Mouse (Mus musculus) MEL-GATA-1-ER (cell line): ENCODE measurements at regions not wholly inside any gene's neighbourhood (a gene's known extent, or its start where the extent isn't known, plus 50 kb on each side); places are given as distances from the start of the nearest gene placed in this dataset.

Experiments used
- DNase-seq: peaks from one replicate; pipeline ENCODE4 v3.0.0-alpha.2; 2012; ENCODE audit warnings: low read depth; ENCODE audit errors: extremely low read depth

DNA sequence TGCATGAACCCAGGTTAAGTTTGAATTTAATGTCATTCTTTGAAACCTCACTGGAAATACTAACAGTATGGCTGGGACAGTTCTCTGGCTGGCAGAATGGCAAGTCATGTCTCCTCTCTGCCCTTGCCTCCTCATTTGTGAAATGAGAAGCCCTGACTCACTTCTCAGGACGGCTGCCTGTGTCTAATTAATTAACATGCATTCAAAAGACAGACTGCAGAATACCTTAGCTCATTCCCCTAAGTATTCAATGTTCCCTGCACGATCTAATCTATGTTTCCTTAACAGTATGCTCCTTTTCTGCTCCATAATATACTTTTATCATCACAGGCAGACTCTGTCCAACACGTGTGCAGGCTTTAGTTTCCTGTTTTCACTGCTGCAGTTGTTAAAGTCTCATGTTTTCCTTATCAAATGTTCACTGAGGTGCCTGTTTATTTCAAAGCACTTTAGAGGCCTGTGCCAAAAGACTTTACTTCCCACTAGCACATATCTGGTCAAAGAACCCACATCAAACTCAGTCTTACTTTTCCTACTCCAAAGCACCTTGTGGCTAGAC, 196.7 kb upstream of the Acvr2a start:
- peak; percentile 34 for DNase-seq

DNA sequence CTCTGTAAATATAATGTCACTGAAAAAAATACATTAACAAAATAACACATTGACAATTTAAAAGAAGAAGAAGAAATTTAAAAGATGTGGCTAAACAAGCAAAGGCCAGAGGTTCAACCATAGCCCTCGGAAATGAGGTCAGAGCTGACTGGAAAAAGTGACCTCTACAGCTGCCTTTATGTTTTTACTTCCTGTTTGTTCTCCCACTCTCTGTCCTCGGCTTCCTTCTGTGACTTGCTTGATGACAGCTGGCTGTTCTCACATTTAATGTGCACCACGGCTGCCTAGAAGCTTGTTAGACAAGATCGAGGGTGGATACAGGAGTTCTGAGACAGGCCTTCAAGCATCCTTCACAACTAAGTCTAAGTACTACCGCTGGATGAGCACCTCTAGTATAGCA, 194.9 kb upstream of the Acvr2a start:
- DNase-seq: no peak

DNA sequence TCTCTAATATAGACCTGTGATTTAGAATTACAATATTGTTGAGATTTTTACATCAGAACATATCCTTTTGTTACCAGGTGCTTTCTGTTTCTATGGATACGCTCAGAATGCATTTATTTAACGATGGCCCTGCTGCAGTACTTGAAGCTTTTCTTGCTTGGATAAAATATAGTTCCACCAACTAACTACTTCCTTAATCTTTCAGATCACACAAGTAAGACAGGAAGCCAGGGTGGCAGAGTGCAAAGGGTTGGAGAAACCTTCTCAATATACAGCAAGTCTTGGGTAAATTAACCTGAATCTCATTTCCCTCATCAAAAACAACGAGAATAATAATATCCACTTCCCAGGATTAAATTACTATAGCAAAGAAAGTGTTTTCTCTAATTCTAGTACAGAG, 193.1 kb upstream of the Acvr2a start:
- no peak for DNase-seq

DNA sequence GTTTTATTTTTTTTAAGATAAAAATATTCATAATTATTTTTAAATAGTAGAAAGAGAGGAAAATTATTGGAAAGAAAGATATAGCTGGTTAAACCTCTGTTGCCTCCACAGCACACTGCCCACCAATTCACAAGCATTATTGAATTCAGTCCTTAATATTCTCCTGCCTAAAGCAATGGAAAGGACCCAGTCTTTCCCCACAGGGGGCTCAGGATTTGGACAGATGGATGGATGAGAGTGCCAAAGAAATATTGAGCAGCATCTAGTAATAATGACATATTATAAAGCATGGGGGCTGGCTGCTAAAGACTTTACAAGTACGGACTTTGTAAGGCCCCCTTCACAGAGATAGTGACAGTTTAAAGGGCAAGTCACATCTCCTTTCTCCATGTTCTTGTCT, 191.6 kb upstream of the Acvr2a start:
- DNase-seq: no peak

DNA sequence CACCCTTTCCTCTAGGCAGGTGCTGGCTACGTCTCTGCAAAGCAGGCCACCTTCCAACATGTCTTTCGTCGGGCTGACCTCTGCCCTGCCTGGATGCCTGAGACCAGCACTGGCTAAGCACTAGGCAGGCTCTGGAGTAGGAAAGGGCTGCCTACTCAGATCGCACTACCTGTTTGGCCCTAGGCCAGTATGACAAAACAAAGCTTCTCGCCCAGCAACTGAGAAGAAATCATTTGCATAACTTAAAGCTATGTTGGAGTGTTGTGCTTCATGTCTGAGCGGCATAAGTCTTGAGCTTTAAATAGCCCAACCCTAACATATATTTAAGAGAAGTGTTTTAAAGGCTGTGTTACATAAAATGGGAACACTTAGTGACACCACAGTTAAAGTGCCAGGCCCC, 189.9 kb upstream of the Acvr2a start:
- no peak for DNase-seq

DNA sequence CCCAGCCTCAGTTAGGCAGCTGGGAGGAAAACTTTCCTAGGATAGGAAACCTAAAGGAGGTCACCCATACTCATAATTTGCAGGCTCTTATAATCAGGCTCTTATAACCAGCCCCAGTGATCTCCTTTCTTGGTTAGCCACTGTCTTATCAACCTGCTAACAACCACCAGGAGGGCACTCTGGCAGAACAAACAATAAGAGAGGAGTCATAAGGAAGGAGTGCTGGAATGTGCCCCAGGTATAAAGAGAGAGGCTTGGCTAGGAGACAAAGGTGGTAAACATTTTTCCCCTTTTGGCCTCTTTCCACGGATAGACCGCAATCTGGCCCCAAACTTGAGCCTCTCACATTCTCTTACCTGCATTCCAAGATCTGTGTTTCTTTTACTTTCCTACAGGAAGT, 189.4 kb upstream of the Acvr2a start:
- DNase-seq: no peak

DNA sequence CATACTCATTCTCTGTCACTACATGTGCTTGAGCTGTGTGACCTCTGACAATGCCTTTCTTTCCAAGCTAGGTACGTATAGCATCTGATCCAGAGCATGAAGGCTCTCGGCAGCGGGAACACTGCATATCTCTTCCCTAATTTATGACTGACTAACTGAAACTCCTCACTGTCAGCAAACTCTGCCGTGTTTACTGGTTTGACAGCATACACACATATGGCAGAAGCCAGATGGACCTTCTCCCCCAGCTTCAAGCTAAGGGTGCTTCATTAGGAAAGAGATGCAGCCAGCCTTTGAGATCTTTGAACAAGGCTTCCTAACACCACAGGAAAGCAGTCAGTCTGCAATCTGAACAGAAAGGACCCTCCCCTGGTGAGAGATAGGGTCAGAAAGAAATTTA, 186.9 kb upstream of the Acvr2a start:
- no peak for DNase-seq

DNA sequence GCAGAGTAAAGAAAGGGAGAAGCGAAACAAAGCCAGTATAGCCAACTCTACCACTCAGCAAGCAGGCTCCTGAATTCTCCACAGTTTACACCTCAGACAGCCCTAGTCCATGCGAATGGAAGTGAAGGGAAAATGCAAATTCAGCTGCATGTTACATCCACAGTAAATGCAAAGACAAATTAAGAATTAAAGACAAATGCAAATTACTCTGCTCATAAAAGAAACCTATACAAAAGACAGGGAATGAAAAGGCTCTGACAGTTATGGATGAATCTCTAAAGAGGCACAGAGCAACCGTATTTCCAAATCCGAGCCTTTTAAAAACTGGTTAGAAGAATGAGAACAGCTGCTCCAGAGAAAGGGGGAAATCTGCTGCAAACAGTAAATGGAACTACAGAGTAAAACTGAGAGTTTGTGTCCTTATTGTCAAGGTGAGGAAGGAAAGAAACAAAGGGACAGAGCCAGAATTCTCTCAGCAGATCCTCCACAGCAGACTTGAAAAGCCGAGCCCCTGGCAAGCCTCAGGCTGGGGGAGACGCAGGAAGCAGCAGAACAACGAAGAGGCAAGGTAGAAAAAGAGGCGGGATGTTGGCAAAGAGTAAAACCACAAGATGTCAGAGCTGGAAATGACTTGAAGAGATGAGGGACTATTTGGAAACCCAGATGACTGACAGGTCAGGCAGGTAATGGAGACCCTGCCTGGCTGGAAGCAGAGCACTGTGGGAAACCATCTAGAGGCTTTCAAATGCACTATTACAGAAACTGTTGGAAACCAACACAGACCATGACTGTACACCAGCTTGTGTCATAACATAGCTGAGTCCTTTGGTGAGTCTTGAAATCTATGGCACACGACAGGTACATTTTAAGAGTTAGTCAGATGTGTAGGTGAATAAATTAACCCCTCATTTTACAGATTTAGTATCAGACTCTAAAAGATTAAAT, 184.5 kb upstream of the Acvr2a start:
- DNase-seq: no peak

DNA sequence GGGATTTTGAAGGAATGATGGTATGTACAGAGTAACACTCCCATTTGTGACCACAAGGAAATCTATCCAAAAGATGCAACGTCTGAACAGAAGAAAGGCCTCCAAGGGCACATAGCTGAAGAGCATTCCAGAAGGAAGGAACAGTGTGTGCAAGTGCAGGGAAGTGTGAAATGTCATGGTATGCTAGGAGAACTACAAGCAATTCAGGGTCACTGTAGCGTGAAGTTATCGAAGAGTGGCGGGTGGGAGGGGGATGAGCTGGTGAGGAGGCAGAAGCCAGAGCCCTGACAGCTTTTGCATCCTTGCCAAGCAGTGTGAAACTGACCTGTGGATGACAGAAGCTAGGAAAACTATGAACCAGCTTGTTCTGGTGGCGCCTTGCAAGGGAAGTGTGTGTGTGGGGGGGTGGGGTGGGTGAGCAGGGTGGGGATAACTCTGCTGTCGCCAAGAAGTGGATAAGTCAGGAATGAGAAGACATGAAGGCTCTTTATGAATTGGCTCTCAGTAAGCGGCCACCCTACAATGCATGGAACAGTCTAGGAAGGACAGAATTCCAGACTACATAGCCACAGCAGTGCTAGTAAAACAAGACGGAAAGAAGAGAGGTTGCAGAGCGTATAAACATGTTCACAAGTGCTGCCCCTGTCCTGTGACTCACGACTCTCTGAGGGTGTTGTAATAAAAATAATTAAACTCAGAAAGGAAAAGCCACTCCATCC, 179.3 kb upstream of the Acvr2a start:
- DNase-seq: no peak

DNA sequence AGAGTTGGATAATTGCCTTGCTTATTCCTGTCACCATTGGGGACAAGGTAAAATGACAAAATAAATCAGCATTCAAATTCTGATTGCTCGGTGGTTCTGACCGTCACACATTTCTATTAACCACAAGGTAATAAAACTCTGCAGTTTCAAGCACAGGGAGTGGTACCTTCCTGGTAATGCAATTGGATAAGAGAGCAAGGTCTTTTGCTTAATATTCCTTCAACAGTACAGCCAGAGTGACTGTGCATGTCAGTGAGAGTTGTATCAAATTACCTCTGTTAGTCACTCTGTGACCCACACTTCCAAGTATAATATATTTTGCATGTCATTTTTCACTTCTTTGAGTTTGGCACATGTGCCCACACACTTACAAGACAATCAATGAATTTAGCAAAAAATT, 177.8 kb upstream of the Acvr2a start:
- DNase-seq: no peak

DNA sequence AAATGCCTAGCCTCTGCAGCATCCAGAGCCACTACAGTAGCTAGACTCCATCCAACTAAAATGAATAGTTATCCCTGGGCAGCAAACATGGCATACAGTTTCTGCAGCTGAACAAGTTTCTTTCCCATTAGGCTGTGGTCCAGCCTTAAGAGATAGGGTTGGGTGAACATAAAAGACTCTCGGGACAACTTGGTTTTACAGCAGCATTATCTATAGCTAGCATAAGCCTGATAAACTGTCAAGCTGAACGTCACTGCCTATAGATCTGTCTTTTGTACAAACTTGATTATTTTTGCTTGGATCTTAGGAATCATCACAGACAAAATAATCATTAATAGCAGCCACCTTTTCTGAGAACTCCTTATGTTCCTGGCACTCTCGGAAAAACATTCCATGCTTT, 169.8 kb upstream of the Acvr2a start:
- DNase-seq: no peak

DNA sequence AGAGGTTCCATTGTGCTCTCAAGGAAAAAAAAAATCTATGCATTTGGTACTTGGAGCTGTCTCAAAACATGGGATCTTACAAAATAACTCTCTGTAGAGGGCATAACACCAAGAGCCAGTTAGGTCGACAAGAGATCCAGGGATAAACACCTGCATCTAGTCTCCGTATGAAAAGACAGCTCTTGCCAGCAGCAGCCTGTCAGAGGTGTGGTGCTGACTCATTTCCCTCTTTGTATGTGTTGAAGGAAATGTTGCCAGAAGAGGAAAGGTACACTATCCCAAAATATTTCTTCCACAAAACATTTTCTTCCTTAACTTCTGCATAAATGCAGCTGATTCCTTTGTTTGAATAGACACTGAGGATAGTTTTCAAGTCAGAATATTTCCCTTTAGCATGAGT, 163.6 kb upstream of the Acvr2a start:
- DNase-seq: no peak

DNA sequence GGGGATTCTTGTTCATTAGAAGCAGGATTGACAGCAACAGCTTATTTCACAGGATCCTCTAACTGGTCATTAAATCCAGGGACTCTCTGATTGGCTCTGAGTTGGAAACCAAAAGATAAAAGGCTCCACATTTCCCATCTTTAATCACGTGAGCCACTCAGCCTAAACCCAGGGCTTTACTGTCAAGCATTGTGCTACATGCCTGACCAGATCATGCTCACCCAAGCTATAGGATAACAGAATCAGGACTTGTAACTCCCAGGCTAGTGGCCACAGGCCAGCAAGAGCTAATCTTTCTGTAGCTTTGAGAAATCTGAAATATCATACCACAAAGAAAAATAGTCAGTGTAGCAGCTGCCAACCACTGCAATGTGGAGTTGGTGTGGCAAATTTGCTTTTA, 152.7 kb upstream of the Acvr2a start:
- no peak for DNase-seq

DNA sequence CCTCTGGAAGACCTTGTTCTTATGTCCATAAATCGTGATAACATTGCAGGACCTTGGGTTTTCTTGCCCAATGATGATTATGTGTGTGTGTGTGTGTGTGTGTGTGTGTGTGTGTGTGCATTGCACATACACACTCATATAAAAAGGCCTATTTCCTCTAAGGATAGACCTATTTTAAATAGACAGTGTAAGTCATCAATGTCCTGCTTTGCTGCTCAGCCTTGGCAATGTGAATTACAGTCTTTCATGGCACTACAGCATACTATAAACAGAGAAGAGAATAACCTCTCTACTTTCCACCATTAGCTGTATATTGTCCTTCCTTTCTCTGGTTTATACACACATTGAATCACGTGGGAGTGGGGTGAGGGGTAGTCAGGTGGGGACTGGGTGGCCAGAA, 148.8 kb upstream of the Acvr2a start:
- no peak for DNase-seq

DNA sequence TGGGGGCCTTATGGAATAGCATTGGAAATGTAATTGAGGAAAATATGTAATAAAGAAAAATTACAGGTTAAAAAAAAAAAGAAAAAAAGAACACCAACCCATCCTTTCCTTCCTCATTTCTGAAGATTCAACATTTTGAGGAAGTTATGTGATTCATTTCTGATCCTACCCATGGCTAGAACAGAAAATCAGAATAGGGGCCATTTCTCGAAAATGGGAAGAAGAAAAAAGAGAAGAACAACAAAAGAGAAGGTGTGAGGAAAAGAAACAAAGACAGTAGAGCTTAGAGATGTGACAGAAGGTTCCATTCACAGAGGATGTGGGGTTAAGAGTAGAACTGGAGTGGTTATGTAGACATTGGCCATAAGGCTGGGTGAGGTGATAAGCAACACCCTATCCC, 124.8 kb upstream of the Acvr2a start:
- DNase-seq: peak; percentile 14

DNA sequence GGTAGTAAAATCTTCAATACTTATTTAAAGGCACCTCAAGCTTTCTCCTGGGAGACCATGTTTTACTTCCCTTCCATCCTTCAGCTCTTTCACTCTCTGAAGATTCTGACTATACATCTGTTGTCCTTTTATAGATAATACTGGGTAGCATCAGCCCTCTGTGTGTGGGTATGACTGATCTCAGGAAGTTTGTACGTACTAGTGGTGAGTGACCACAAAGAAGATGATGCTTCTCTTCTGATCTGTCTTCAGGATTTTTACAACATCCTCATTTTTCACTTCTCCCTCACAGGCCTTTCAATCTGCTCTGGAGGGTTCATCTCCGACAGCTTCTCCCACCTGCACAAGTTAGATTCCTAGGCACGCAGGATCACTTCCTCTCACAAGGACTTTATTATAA, 119.4 kb upstream of the Acvr2a start:
- no peak for DNase-seq

DNA sequence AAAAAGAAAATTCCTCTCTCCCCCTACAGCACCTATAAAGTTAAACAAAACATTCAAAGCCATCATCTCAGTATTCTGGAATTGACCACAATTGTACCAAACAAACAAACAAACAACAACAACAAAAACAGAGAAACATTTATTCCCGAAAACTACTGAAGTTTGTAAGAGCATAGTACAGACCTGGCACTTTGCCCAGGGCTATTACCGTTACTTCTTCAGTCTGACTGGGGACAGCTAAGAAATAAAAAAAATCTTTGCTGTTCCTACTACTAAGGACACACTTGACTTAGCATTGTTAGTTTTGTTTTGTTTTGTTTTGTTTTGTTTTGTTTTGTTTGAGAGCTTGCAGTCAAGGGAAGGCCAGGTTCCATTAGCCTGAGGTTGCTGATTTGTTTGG, 113.0 kb upstream of the Acvr2a start:
- DNase-seq: no peak

DNA sequence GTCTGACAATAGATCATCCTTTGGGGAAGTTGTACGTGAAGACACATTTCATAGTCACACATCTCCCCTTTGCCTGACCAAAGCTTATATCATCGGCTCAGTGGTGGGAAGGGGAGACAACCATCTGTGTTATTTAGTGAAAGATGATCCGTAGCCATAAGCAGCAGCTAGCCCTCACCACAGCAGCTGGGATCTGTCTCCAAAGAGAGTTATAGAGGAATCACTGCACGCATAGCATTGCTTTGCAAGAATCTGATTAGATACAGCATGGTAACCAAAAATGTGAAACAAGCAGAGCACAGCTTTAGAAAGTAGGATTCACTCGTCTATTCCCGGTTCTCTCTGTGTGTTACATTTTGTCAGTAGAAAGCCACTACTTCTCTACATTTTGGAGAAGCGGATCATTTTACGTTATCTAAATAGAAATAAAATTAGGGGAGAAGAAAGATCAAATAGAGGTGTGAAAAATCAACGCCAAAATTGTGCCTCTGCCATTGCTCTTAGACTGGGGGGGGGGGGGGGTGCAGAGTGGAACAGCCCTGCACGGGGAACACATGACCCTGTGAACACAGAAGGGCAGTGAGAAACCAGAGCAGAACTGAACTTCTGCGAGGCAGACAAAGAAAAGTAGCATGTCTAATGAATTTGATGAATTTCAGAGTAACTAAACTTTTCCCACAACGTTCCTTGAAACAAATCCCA, 108.7 kb upstream of the Acvr2a start:
- DNase-seq: no peak

DNA sequence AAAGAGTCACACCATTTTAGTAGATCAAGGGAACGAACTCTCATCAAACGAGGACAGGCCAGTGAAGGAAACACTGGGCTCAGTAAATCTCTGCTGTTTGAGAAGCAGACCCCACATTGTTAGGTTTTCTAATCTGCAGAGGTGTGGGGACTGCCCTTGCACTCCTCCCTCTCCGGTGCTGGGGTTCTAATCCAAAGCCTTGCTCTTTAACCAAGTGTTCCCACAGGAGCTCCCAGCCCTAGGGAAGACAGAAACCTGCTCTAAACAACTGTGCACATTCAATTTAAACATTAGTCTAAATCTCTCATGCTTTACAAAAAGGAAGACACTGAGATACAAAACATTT, 108.1 kb upstream of the Acvr2a start:
- no peak for DNase-seq

DNA sequence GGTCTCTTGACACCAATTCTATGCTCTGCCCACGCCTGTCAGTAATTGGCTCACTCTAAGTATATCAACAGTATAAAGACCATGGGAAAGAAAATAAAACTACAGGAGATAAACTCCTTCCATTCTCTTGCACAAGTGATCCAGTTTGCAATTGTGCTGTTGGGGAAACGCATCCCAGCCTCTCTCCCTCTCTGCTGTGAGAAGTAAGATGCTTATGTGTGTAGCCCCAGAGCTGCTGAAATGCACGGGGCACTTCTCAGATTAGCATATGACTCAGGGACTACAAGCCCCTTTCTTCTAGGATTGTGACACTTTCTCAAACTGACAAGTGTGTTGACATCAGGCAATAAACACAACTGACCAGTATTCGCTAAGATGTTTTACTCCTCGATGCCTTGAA, 107.7 kb upstream of the Acvr2a start:
- DNase-seq: no peak

DNA sequence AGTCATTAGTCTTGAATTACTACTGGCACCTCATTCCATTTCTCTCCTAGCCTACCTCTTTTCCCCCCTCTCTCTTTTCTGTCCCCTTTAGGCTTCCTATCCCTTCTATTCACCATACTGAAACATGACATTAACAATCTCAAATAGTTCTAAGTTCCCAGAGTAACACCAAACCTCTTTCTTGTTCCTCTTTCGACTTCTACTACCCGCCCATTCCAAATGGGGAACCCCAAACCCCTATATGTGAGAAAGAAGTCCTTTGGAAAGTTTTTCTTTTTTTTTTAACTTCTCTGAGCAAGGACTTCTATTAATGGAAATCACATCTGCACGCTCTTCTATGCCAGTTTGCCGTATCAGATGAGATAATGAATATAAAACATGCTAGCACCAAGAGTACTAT, 97.7 kb upstream of the Acvr2a start:
- DNase-seq: no peak

DNA sequence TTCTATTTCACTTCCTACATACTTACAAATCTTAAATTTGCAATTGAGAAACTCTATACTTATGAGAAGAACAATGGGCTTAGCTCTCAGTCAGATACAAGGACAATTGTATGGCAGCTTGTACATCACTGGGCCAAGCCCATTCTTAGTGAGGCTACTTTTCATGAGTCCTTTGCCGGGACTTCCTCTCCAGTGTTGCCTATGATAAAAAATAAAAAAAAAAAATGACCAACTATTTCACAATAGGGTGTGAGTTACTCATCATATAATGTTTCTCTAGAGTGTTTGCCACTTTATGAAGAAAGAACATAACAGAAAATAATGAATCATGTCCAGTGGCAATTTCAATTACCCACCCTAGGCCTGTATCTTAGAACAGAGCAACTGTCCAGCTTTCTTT, 96.1 kb upstream of the Acvr2a start:
- no peak for DNase-seq
